Mouse (Mus musculus): ENCODE measurements around the gene Nptxr.
"Not testable (repeated sequence)": the region's sequence is repeated elsewhere in the genome, so short reads cannot be mapped to it uniquely, and the experiment has no call there.

The Nptxr gene

DNA sequence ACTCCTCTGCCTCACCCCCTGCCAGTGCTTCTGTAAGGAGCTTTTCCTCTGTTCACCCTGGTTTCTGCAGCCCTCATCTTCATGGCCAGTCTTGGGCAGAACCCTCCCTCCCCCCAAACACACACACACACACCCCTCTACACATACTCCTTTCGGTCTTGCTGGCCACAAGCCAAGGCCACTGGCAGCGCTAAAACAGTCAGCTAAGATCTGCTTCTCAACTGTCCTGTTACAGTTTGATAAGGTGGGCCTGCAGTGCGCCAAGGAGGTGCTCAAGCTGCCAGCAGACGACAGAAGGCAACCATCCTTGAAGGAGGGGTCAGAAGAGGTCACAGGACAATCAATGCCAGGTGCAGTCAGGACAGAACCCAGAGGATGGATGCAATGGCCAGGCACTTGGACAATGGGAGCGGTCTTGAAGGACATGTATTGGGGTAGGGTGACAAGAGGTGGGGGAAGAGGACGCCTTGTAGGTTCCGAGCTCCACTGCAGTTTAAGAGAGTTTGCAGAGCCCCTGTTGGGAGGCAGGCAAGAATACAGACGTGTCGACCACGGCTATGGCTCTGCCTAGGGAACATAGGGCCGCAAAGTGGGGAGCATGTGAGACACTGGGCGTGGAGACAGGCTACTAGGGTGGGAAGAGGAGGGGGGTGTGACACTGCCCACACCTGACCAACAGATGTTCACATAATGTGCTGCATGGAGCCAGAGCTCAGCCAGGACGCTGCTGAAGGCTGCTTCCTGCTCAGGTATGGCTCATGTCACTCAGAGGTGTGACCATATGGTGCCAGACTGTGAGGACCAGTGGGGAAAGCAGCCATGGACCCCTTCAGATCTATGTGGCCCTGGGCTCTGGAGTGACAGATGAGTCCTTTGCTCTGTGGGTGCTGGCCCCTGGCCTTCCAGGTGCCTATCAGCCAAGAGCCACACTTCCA, 18.0 kb upstream of the Nptxr start:
- no peak for DNase-seq

DNA sequence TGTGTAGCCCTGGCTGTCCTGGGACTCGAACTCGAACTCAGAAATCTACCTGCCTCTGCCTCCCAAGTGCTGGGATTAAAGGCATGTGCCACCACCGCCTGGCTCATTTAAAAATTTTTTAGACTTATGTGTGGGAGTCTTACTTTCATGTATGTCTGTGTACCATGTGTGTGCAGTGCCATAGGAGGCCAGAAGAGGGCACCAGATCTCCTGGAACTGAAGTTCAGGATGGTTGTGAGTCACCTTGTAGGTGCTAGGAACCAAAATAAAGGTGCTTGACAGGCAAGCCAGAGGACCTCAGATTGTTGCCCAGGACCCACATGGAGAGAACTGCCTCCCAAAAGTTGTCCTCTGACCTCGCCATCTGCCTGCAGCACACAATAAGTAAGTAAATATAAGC, 13.8 kb upstream of the Nptxr start:
- DNase-seq = no peak

DNA sequence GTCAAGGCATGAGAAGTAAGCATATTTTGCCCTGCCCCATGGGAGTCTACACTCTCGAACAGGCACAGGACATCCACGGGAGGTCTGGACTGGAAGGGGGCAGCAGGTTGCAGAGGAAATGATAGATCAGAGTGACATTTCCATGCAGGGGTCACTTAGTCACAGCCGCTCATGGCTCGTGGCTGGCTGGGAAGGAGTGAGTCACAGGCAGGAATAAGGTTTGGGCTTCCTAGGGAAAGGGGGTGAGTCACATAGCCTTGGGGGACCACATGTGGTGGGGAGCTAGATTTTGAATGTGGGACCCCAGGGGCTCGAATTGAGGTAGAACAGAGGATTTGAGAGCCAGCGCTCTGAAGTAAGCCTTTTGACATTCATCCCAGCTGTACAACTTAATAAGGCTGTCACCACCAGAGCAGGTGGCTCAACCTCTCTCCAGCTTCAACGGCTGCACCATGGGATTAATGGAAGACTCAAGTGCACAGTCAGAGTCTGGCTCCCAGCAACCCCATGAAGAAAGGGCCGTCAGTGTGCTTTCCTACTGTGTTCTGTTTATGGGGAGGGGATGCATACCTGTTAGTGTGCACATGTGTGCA, 9.2 kb upstream of the Nptxr start:
- no peak for DNase-seq

DNA sequence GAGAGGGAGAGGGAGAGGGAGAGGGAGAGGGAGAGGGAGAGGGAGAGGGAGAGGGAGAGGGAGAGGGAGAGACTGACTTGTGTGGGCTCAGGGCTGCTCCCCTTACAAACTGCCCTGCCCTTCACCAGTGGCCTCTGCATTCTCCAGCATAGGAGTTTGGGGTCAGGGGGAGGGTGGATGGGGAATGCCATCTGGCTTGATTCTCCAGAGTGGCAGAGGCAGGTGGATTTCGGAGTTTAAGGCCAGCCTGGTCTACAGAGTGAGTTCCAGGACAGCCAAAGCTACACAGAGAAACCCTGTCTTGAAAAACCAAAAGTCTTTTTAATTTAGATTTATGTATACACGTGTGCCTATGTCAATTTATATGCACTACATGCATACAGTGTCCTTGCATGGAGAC, 8.3 kb upstream of the Nptxr start:
- not testable (repeated sequence) for DNase-seq

DNA sequence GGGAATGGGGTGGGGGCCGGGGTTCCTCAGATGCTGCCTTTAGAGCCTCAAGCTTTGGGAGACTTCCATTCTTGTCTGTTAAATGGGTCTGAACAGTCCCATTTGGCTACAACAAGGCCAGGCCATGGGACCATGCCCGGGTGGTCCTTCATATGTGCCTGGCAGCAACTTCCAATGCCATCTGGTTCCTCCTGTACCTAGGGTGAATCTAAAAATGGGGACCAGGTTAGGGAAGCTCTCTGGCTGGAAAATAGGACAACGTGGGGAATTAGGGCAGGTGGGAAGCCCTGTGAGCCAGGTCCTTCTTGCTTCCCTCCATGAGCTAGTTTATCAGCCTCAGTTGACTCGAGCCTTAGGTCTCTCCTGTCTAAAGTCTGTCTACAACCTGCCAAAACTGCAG, 6.4 kb upstream of the Nptxr start:
- no peak for DNase-seq

DNA sequence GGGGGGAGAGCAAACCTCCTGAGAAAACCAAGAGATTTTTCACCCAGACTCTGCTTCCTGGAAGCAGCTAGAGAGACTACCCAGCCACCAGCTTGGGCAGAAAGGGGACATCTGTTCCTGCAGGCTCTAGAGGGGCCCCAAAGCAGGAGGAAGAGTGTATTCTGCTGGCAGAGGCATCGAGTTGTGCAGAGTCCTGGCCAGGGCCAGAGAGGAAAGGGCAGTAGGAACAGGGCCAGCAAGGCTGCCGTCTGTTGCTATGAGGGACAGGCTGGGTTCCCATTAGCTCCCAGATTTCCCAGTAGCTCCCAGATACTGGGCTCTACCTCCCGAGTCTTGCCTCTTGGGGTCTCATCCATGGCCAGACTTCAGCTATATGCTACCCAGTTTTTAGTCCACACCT, 5.5 kb upstream of the Nptxr start:
- no peak for DNase-seq

DNA sequence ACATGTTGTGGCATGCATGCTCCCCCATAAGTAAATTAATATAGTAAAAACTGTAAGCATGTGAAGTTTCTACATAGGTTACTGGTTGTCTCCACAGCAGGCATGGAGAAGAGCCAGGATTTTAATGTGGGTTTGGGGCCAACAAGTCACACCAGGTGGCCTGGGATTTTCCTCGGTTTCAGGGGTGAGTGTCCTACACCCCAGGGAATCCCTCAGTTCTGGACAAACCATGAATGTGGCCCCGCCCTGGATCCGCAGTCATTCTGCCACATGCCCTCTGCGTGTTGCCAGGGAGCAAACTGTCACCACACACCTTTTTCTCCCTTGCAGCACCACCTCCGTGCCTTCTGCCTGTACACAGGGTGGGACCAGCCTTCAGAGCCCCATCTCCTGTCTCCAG, 4.1 kb upstream of the Nptxr start:
- no peak for DNase-seq

DNA sequence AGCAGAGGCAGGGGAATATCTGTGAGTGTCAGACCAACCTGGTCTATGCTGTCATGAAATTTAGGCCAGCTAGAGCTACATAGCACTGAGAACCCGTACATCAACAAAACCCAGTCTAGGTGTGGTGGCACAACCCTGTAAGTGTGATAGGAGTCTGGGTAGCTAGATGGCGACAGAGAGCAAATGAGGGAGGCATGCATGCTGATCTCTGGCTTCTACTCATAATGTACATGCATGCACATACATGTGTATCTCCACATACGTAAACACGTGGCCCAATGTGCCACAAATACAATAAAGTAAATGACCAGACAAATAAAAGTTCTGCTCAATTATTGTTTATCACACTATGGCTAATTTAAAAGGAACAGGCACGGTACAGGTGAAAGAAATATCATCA, 3.5 kb upstream of the Nptxr start:
- no peak for DNase-seq

DNA sequence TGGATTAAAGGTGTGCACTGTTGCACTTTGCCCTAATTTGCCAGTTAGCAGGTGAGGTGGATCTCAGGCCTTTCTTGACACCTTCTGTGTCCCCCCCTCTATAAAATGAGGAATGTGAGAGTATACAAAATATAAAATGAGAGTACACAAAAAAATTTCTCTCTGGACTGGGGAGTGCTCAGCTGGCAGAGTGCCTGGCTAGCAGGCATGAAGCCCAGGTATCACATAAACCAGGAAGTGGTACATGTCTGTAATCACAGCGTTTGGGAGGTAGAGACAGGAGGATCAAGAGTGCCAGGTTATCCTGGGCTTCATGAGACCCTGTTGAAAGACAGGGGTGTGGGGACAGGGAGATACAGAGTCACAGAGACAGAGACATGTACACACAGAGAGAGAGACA, 2.5 kb upstream of the Nptxr start:
- DNase-seq = no peak

DNA sequence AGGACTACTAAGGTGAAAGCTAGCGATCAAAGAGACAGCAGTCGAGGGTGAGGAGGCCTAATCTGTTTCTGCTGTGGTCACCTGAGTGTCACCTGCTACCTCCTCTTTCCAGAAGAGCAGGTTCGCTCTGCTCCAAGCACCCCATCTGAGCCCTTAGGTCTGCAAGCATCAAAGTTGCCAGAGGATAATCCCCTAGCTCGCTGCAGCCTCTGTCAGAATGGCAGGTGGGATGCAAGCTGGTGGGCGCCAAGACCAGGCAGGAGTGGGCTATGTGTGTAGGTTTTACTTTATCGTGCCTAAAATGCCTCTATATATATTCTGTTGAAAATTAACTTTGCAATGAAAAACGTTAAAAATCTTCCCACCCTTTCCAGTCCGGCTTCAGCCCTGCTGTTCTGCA, 680 bp upstream of the Nptxr start:
- DNase-seq = no peak

DNA sequence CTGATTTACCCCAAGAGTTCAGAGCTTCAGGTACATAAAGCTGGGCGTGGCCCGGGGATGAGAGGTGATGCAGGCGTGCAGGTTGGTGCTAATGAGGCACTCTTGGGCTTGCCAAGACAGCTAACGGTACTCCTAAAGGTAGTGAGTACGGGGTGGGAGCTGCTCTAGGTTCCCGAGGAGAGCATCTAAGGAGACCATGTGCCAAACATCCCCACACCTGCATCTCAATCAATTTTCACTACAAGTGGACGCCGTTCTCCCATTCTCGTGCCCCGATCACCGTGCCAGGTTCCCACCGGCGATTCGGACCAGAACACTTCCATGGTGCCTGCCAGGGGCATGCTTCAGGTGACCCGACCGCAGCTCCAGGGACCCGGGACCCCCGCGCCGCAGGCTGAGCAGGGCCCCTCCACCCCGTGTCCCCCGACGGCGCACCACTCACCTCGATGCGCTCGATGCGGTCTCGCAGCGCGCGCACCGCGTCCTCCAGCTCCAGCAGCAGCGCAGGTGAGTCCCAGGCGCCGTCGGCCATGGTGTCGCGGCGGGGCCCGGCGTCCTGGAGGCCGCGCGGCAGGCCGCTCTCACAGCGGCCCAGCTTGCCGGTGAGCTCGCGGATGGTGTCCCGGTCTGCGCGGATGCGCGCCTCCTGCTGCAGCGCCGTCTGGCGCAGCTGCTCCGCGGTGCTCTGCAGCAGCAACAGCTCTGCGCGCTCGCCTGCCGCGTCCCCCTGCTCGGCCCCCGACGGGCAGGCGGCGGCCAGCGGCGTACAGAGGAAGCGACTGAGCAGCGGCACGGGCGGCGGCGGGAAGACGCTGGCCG, 824 bp downstream of the Nptxr start:
- DNase-seq = no peak

DNA sequence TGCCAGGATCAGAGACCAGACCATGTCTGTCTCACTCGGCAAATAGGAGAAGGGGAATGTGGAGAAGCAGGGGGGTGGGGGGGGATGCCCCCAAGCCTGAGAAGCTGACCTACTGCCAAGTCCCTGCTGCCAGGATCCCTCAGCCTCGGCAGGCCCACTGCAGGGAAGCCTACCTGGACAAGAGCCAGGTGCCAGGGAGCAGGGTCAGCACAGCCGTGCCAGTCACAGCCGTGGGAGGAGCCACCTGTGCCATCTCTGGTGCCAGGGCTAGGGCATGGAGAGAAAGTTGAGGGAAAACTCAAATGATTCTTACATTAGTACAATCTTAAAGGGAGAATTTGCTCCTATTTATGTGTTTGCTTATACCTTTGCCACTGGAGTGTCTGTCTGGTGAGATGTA, 2.3 kb downstream of the Nptxr start:
- DNase-seq = no peak

DNA sequence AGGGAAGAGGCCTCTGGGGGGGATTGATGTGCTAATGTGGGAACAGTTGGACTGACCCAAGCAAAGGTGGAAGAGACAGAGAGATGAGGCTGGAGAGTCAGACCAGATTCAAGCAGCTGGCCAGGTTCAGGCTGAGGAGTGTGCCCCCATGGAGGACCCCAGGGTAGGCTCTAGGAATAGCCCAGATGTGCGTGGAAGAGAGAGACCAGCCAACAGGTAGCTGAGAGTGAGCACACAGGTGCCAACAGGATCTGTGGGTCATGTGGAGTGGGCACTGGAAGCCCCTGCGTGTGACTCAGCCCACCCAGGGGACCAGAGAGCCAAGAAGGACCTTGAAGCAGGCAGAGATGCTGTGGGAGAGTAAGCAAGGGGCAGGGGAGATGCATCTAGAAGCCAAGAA, 2.9 kb downstream of the Nptxr start:
- no peak for DNase-seq

DNA sequence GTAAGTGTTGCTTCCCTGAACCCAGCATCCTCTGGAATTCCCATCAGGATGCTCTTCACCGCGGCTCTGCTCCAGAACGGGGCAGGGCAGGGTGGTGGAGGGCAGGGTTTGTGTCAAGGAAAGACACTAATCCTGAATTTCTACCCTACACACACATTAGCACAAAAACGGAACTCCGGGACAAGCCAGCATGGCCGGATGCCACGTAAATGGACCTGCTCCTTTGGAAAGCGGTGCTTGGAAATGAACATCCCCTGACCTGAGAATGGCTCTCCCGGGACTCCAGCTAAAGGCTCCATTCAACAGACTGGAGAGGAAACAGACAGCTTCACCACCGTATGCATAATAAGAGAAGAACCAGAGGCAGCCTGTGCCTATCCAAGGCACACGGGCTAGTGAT, 3.9 kb downstream of the Nptxr start:
- DNase-seq = no peak

DNA sequence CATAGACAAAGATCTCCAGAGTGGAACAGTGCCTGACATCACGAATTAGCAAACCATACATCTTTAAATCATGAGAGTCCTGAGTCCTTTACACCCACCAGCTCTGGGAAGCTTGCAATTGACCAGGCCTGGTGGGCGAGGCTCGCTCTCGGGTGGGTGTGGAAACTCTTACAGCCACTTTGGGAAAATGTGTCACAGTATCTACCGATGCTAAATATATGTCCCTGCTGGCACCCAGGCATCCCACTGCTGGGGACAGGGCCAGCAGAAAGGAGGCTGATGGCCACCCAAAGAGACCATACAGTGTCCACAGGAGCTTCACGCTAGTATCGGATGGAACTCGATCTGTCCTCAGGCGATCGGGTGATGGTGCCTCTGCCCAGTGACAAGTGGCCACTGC, 6.0 kb downstream of the Nptxr start:
- DNase-seq = no peak

DNA sequence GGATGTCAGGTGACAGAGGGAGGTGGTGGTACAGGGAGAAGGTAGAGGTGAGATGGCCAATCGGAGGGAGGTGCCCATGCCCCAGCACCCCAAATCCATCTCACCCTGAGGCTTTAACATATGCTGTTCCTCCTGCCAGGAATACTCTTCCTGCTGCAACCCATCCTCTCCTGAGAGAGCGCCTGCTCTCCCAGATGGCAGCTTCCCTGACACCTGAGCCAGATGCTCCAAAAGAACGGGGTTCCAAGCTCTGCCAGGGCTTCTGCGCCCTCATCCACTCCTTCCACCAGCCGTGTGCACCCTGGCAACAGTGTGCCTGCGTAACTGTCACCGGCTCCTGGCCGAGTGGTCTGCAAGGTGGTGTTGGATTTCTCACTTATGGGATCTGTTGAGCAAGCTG, 6.9 kb downstream of the Nptxr start:
- no peak for DNase-seq

DNA sequence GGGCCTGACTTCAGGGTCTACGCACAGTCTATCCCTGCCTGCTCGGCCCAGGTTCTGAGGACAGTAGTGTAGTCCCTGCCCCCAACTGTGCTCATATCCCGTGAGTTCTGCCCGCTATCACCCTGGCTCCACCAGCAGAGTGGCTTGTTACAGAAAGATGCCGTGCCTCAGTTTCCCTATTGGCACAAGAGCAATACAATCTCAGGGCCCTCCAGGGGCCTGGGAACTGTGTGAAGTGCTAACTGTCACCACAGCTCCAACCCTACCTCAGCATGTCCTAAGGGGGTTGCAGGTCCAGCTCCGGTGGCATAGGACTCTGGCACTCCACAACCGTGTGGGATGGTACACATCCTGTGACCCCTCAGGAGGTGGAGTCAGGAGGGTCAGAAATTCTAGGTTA, 7.5 kb downstream of the Nptxr start:
- DNase-seq = no peak

DNA sequence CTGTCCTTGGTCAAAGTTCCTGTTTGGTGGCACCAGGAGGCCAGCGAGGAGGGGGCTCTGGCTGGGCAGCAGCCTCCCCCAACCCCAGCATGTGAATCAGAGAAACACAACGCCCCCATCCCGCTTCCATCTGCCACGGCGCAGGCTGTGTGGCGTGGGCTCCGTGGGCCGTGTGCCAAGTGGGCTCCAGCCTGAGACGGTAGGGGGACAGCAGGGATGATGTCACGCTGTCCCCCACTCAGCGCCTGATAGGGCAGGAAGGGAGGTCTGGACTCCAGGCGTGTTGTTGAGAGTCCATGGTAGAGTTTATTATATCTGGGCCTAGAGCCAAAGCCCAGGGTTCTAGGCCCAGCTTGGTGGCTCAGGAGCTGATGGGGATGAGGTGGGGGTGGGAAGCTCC, 8.3 kb downstream of the Nptxr start:
- peak; percentile 86 for DNase-seq

DNA sequence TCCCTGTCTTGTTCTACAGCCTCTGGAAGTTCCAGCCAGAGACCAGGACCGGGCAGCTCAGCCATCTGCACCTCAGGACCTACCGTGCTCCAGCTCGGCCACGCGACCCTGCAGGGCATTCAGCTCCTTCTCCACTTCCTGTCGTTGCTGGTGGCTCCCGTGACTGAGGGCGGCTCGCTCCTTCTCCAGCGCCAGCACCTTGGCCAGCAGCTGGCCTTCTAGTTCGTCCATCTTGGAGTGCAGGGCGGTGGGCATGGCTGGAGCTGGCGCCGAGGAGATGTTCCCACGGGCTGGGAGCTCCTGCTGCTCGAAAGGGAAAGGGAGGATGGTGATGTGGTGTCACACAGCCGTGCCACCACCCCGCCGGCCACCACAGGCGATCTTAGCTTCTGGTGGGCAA, 10.4 kb downstream of the Nptxr start:
- DNase-seq = no peak

DNA sequence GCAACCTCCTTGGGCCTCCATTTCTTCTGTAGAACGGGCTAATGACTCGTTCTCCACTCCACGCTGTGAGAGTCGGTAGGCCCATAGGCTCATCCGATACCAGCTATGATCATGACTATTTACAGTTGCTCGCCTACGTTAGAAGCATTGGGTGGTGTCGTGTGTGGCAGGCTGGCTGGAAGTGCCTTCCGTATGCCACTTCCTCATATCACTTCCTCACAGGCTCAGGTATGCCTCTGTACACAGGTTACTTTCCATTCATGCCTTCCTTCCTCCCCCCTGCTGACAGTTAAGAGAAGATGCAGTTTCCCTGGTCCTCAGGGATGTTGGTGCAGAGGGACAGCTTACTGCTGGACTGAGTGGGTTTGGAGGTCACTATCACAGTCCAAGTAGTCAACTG, 11.5 kb downstream of the Nptxr start:
- no peak for DNase-seq

DNA sequence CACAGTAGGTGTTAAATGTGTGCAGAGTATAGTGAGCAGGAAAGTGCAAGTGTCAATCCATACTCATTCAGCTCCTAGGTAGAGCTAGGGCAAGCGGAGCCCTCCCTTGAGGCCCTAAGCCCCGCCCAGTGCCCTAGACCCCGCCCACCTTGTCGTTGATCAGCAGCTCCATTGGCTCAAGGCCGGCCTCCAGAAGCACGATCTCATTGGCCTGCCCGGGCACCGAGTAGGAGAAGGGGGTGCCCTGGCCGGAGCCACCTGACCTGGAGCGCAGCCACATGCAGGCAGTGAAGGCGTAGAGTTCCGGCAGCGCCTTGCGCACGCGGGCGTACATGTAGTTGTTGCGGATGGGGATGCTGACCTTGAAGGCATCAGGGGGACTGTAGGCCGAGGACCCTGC, 12.1 kb downstream of the Nptxr start:
- no peak for DNase-seq

DNA sequence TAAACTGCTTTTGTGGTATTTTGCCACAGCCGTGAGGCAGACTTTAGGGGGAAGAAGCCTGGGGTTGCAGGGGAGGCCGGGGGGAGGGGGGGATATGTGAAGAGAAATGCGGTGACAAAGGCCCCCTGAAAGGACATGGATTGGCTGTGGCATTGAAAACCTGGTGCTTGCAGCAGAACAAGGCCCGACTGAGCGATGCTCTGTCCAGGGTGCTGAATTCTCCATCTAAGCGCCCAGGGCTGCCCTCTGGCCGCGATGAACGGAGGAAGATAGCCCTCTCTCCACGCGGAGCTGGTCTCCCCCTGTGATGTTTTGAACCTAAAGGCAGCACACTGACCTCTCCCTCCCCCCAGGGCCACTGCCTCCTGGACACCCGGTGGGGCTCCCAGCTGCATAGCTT, 13.1 kb downstream of the Nptxr start:
- no peak for DNase-seq

DNA sequence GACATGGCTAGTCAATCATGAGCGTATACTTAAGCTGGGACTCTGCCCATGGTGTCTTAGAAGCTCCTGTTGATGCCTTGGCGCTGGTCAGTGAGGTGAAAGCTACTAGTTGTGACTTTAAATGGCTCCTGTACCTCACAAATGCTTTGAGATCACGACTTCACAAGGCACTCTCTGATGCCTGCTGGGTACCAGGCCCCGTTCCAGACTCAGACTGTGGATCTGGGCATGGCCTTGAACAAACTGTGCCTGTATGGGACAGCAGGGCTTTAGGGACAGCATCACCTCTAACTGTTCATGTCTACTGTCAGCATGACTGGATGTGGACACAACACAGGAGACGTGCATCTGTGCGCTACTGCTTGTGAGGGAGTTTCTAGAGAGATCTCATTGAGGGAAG, 13.7 kb downstream of the Nptxr start:
- no peak for DNase-seq

DNA sequence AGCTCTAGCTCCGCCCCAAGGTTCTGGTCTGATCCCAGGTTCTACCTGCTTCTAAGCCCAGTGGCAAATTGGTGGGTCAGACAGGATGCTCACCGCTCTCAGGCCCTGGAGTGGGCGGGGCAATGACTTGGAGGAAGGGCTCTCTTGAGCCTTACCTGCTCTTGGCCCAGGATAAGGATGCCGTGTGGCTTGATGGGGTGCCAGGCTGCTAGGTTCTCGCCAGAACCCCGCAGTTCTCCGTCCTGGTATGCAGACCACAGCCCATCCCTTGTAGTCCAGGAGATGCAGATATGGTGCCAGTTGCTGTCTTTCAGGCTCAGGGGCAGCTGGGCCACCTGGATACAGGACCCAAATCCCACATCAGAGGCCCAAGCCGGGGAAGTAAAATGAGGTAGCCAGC, 14.5 kb downstream of the Nptxr start:
- DNase-seq = no peak

Data from layer of hippocampus, adult 9-11 months (tissue).